Mouse (Mus musculus): ENCODE data around the gene A1bg. TPM values are rescaled to one million over a fixed set of nuclear protein-coding genes. Genes with fewer than 3 reads are reported as not detected.
A peak's percentile ranks its signal among the peaks of the same experiment; 100 is the strongest.

Gene A1bg
- not detected for total RNA-seq (2021)
- long read RNA-seq = 0 reads

DNA sequence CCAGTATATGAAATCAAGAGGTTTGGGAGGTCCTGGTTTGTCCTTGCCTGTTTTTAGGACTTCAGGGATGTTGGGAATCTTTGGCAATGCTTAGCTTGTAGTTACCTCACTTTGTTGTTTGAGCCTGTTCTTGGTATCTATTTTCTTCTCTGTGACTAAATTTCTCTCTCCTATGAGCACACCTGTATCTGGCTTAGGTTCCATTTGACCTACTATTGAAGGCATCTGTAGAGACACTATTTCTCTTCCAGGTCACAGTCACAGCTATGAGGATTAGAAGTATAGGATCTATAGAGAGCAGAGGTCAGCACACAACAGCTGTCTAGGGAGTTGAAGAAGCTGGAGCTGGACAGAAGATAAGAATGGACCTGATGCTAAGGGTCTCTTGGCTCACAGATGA lies at the start of gene A1bg:
TSS of gene A1bg (minus strand) at position 101 of the 400 bp plus-strand sequence.
- no peak for DNase-seq (ENCODE audit: low spot score in 2 of 2)

DNA sequence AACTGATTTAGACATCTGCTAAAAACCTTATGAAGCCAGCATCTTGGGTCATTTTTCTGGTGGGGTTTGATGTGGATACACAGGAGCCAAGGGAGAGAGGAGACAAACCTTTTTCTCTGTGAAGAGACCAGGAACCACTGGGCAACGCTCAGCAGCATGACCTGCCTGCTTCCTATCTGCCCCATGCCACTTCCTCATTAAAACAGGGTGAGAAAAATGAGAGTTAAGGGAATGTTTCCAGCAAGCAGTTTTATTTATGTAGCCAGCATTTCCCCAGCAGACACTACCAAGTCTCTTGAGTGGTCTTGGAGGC lies 45.7 kb upstream of the A1bg start:
- DNase-seq (ENCODE audit: low spot score in 2 of 2) = no peak

- no peak for DNase-seq (ENCODE audit: low spot score in 2 of 2)
Measured at GRCm38 (mm10) chr15:60967841-60968548, 45.2 kb upstream of the A1bg start.

DNA sequence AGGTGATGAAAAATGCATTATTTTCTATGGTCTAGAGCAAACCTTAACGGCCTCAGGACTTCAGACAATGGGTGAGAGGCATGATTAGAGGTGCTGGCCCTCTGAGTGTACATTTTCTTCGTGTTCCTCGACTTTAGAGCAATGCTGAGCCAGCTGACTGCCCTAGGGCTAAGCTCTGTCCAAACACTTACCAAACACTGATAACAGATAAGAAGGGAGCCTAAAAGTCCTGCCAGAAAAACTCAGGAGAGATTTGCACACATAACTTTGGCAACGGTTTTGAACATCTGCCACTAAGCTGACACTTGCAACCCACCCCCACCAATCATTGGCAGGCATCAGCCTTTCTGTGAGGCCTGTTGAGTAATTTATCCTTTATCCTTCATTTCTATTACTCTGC lies 2.9 kb upstream of the A1bg start:
- DNase-seq (ENCODE audit: low spot score in 2 of 2) = peak in 1 of 2 experiments; percentile 6

DNA sequence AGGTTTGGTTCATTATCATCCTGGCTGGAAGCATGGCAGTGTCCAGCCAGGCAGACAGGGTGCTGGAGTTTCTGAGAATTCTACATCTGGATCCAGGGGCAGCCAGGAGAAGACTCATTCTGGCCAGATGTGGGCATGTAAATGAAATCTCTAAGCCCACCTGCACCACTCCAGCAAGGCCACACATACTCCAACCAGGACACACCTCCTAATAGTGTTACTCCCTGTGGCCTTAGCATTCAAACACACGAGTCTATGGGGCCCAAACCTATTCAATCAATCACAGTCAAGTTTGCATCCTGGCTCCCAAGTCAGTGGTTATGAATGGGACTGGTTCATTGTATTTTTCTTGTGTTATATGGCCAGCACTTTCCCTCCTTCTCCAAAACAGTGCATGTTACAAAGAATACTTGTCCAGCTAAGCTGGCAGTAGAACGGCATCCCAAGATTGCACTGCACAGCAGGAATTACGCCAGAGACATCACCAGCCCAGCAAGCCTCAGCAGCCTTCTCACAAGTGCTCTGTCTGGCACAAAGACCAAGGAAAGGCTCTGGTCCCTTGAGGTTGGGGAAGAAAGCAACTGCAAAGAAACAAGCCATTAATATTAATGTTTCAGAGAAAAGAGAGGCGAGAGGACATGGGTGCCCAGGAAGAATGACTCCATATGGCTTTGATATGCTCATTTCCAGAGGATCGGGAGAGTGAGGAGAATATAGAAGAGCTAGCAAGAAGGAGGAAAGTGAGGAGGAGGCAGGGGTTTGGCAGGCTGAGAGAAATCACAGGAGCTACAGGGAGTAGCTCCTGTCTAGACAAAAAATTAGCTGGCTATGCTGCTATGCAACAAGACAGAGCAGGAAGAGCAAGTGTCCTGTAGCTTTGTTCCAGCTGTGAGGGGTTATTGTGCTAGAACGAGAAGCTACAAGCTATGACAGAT lies 18.8 kb downstream of the A1bg start:
- DNase-seq (ENCODE audit: low spot score in 2 of 2) = no peak

GRCm38 (mm10) chr15:60898187-60898965 lies 24.4 kb downstream of the A1bg start:
- no peak for DNase-seq (ENCODE audit: low spot score in 2 of 2)

- no peak for DNase-seq (ENCODE audit: low spot score in 2 of 2)
Measured at GRCm38 (mm10) chr15:60896040-60896439, 26.8 kb downstream of the A1bg start.

DNA sequence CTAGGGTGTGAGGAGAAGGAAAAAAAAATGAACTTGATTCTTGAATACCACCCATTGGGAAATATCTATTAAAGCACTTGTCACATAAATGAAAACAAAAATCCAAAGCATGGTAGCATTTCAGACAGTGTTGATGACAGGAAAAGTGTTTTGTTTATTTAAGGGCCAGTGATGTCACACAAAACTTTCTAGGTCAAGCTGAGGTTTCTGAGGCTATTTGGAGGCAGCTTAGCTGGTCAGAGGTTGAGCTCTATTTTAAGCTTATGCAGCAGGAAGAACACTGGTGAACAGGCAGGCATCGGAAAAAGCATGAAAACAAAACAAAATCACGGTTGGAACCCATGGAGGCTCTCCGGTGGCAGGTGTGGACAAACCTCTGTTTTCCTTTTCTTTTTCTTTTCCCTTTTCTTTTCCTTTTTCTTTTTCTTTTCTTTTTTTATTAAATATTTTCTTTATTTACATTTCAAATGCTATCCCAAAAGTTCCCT lies 29.8 kb downstream of the A1bg start:
- no peak for DNase-seq (ENCODE audit: low spot score in 2 of 2)

DNA sequence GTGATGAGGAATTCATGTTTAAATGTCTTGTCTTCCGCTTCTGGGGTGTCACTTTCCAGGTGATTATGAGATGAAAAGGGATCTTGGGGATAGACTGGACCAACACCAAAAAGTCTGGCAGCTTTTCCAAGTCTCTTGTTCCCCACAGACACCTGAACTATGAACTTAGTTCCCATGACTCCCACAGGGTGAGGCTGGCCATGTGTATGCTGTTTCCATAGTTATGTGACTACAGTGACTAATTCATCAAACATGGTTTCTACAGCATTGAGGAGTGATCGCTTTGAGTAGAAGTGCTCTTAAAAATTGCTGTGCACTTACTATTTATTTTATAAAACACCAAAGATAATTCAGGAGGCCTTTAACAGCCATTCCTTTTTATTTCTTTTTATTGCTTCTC lies 34.1 kb downstream of the A1bg start:
- DNase-seq (ENCODE audit: low spot score in 2 of 2) = no peak

- no peak for DNase-seq (ENCODE audit: low spot score in 2 of 2)
Measured at GRCm38 (mm10) chr15:60875721-60876120, 47.1 kb downstream of the A1bg start.

DNA sequence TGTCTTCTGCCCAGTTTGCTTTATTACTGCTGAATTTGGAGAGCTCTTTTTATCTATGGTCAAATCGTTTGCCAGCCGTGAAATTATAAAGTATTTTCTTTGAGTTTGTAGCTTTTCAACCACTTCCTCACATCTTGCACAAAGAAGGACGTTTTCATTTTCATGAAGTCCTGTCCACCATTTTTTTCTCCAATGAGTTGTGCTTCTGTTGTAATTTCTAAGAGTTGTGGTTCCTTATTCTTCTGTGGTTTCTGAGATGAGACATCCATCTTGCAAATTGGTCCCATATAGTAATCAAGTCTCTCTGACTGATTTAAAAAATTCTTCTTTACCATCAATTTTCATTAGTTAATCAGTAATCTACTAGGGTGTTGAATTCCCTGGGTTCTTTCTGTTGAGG lies 60.4 kb downstream of the A1bg start:
- DNase-seq (ENCODE audit: low spot score in 2 of 2) = no peak

DNA sequence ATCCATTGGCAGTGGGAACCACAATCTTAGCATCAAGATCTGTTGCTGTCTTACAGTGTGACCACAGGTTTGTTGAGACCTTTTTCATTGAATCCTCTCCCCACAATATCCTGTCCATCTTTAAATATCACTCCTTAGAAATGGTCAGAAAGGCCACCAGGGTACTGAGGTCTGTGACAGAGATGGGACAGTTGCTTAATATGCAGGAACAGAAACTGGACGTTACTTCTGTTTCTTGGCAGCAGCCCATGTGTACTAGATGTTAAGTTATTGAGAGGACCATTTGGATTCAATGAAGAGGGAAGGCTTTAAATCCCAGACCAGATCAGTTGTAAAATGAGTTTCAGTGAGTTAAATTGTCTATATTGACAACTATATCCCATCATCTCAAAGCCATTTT lies 67.7 kb downstream of the A1bg start:
- no peak for DNase-seq (ENCODE audit: low spot score in 2 of 2)

DNA sequence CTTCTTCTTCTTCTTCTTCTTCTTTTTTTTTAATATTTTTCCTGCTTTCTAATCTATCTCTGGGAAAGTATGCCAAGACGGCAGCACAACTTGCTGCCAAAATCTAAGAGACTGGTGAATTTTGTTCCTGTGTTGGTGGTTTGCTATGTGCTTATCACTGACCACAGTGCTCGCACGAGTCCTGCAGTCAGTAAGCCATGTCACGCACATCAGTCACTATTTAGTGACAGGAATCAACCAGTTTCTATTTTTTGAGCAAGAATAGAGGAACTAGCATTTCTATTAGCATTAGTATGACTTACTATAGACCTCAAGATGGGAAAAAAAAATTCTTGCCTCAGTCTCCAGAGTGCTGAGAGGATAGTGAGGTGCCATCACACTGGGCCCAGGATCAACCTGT lies 68.7 kb downstream of the A1bg start:
- DNase-seq (ENCODE audit: low spot score in 2 of 2) = no peak

GRCm38 (mm10) chr15:60853231-60853999 lies 69.4 kb downstream of the A1bg start, which contains the start of gene Fam84b:
TSS of gene Fam84b (minus strand) at chr15:60853778.
- no peak for DNase-seq (ENCODE audit: low spot score in 2 of 2)

- peak in 1 of 2 experiments; percentile 7 for DNase-seq (ENCODE audit: low spot score in 2 of 2)
Measured at GRCm38 (mm10) chr15:60848630-60849029, 74.2 kb downstream of the A1bg start.

Other genes with a start within 250 kb of the A1bg start
- gene Fam84b, start 69.2 kb downstream of the A1bg start, total RNA-seq (2021) = 10 to 100 TPM; 11.9 to 14.0 TPM

Data from layer of hippocampus, adult 18-20 months (tissue).